Mouse (Mus musculus): ENCODE measurements around the gene Ap1ar. TPM values are rescaled to one million over a fixed set of nuclear protein-coding genes. Genes with fewer than 3 reads are reported as not detected.
"Not testable (repeated sequence)": the region's sequence is repeated elsewhere in the genome, so short reads cannot be mapped to it uniquely, and the experiment has no call there.

Ap1ar gene
- total and polyA plus RNA-seq, 2 experiments, result 10.0 to 21.1 TPM

GRCm38 (mm10) chr3:127788919-127789318 is 48.4 kb downstream of the Ap1ar start:
- Histone ChIP-seq H3K4me3 (ENCODE audit: insufficient read depth, low read depth, low read length) (peak overlapping the region; percentile 55), H3K36me3 (ENCODE audit: control insufficient read depth, insufficient read depth, low read length) (no peaks in the 10 kb centered on the region), H3K9ac (ENCODE audit: low read depth, low read length) (peak overlapping the region; percentile 72; the same call in 1 of the 2 replicates), H3K27ac (replicated peaks; ENCODE audit: insufficient read depth, low read depth, low read length) (peak overlapping the region; percentile 10; the same call in 1 of the 2 replicates), H3K79me2 (ENCODE audit: control insufficient read depth, insufficient read depth, low read length) (peaks cover 3% of the 10 kb centered on the region; the same call in 1 of the 2 replicates), H3K4me1 (ENCODE audit: control insufficient read depth, insufficient read depth, low read length) (peaks cover 7% of the 10 kb centered on the region), H3K27me3 (ENCODE audit: control insufficient read depth, insufficient read depth, low read length) (no peaks in the 10 kb centered on the region)
- peak; percentile 47 for DNase-seq (ENCODE audit: extremely low read depth, low read depth, low spot score)
- 11% methylated on average over 8 of the region's 8 CpGs for WGBS
- no peak for TF ChIP-seq CTCF (IDR thresholded peaks at IDR 0.05; ENCODE audit: low read depth, low read length)
- TF ChIP-seq POLR2A (IDR thresholded peaks at IDR 0.05; ENCODE audit: extremely low read depth, insufficient read depth, low read length), result no peak

- Histone ChIP-seq H3K27ac (replicated peaks; ENCODE audit: insufficient read depth, low read depth, low read length) (no peak overlapping the region), H3K79me2 (ENCODE audit: control insufficient read depth, insufficient read depth, low read length) (peaks cover 3% of the 10 kb centered on the region; the same call in 1 of the 2 replicates), H3K4me1 (ENCODE audit: control insufficient read depth, insufficient read depth, low read length) (peaks cover 7% of the 10 kb centered on the region), H3K9ac (ENCODE audit: low read depth, low read length) (no peak overlapping the region), H3K36me3 (ENCODE audit: control insufficient read depth, insufficient read depth, low read length) (no peaks in the 10 kb centered on the region), H3K4me3 (ENCODE audit: insufficient read depth, low read depth, low read length) (no peak overlapping the region), H3K27me3 (ENCODE audit: control insufficient read depth, insufficient read depth, low read length) (no peaks in the 10 kb centered on the region)
- no peak for TF ChIP-seq POLR2A (IDR thresholded peaks at IDR 0.05; ENCODE audit: extremely low read depth, insufficient read depth, low read length)
- no peak for TF ChIP-seq CTCF (IDR thresholded peaks at IDR 0.05; ENCODE audit: low read depth, low read length)
- DNase-seq (ENCODE audit: extremely low read depth, low read depth, low spot score), result peak; percentile 57
- 43% methylated on average over 7 of the region's 7 CpGs for WGBS
Observed at GRCm38 (mm10) chr3:127788038-127788437, 49.3 kb downstream of the Ap1ar start.

- DNase-seq (ENCODE audit: extremely low read depth, low read depth, low spot score), result no peak
- H3K27me3 ChIP-seq (ENCODE audit: control insufficient read depth, insufficient read depth, low read length), result no peaks in the 10 kb centered on the region
- H3K79me2 ChIP-seq (ENCODE audit: control insufficient read depth, insufficient read depth, low read length), result peaks cover 3% of the 10 kb centered on the region; the same call in 1 of the 2 replicates
- no peak overlapping the region for H3K9ac ChIP-seq (ENCODE audit: low read depth, low read length)
- TF ChIP-seq CTCF (IDR thresholded peaks at IDR 0.05; ENCODE audit: low read depth, low read length) (no peak), POLR2A (IDR thresholded peaks at IDR 0.05; ENCODE audit: extremely low read depth, insufficient read depth, low read length) (no peak)
- no peak overlapping the region for H3K27ac ChIP-seq (replicated peaks; ENCODE audit: insufficient read depth, low read depth, low read length)
- no peaks in the 10 kb centered on the region for H3K36me3 ChIP-seq (ENCODE audit: control insufficient read depth, insufficient read depth, low read length)
- no peak overlapping the region for H3K4me3 ChIP-seq (ENCODE audit: insufficient read depth, low read depth, low read length)
- H3K4me1 ChIP-seq (ENCODE audit: control insufficient read depth, insufficient read depth, low read length), result peaks cover 5% of the 10 kb centered on the region
Observed at GRCm38 (mm10) chr3:127787032-127787431, 50.3 kb downstream of the Ap1ar start.

GRCm38 (mm10) chr3:127783680-127784079 is 53.6 kb downstream of the Ap1ar start:
- H3K27ac ChIP-seq (replicated peaks; ENCODE audit: insufficient read depth, low read depth, low read length); DNase-seq (ENCODE audit: extremely low read depth, low read depth, low spot score); H3K4me3 ChIP-seq (ENCODE audit: insufficient read depth, low read depth, low read length); H3K9ac ChIP-seq (ENCODE audit: low read depth, low read length); H3K36me3 ChIP-seq (ENCODE audit: control insufficient read depth, insufficient read depth, low read length); H3K27me3 ChIP-seq (ENCODE audit: control insufficient read depth, insufficient read depth, low read length); H3K4me1 ChIP-seq (ENCODE audit: control insufficient read depth, insufficient read depth, low read length); H3K79me2 ChIP-seq (ENCODE audit: control insufficient read depth, insufficient read depth, low read length): not testable (repeated sequence)
- 97% methylated on average over 8 of the region's 8 CpGs for WGBS

GRCm38 (mm10) chr3:127782921-127783320 is 54.4 kb downstream of the Ap1ar start:
- WGBS, result 74% methylated on average over 6 of the region's 6 CpGs
- DNase-seq (ENCODE audit: extremely low read depth, low read depth, low spot score), result no peak
- H3K36me3 ChIP-seq (ENCODE audit: control insufficient read depth, insufficient read depth, low read length), result no peaks in the 10 kb centered on the region

GRCm38 (mm10) chr3:127780921-127781320 is 56.4 kb downstream of the Ap1ar start:
- Histone ChIP-seq H3K36me3 (ENCODE audit: control insufficient read depth, insufficient read depth, low read length) (no peaks in the 10 kb centered on the region), H3K4me1 (ENCODE audit: control insufficient read depth, insufficient read depth, low read length) (no peaks in the 10 kb centered on the region), H3K9ac (ENCODE audit: low read depth, low read length) (no peak overlapping the region), H3K27me3 (ENCODE audit: control insufficient read depth, insufficient read depth, low read length) (no peaks in the 10 kb centered on the region), H3K4me3 (ENCODE audit: insufficient read depth, low read depth, low read length) (no peak overlapping the region), H3K79me2 (ENCODE audit: control insufficient read depth, insufficient read depth, low read length) (no peaks in the 10 kb centered on the region), H3K27ac (replicated peaks; ENCODE audit: insufficient read depth, low read depth, low read length) (no peak overlapping the region)
- DNase-seq (ENCODE audit: extremely low read depth, low read depth, low spot score), result peak; percentile 79
- no peak for TF ChIP-seq POLR2A (IDR thresholded peaks at IDR 0.05; ENCODE audit: extremely low read depth, insufficient read depth, low read length)
- TF ChIP-seq CTCF (IDR thresholded peaks at IDR 0.05; ENCODE audit: low read depth, low read length), result no peak
- 80% methylated on average over 9 of the region's 9 CpGs for WGBS

More at GRCm38 (mm10) chr3:127782921-127783320, 54.4 kb downstream of the Ap1ar start:
- no peak overlapping the region for H3K9ac ChIP-seq (ENCODE audit: low read depth, low read length)
- TF ChIP-seq CTCF (IDR thresholded peaks at IDR 0.05; ENCODE audit: low read depth, low read length), result no peak
- TF ChIP-seq POLR2A (IDR thresholded peaks at IDR 0.05; ENCODE audit: extremely low read depth, insufficient read depth, low read length), result no peak
- no peaks in the 10 kb centered on the region for H3K4me1 ChIP-seq (ENCODE audit: control insufficient read depth, insufficient read depth, low read length)
- H3K27ac ChIP-seq (replicated peaks; ENCODE audit: insufficient read depth, low read depth, low read length), result no peak overlapping the region
- no peaks in the 10 kb centered on the region for H3K27me3 ChIP-seq (ENCODE audit: control insufficient read depth, insufficient read depth, low read length)
- H3K79me2 ChIP-seq (ENCODE audit: control insufficient read depth, insufficient read depth, low read length), result no peaks in the 10 kb centered on the region
- H3K4me3 ChIP-seq (ENCODE audit: insufficient read depth, low read depth, low read length), result no peak overlapping the region
